Mouse (Mus musculus): Measurements from ENCODE around the gene Exd1. TPM values are rescaled to one million over a fixed set of nuclear protein-coding genes. Genes with fewer than 3 reads are reported as not detected.
A peak's percentile ranks its signal among the peaks of the same experiment; 100 is the strongest.

Gene Exd1
- total and polyA plus RNA-seq, 2 experiments from 2014 or later = 0.73 to 0.81 TPM

DNA sequence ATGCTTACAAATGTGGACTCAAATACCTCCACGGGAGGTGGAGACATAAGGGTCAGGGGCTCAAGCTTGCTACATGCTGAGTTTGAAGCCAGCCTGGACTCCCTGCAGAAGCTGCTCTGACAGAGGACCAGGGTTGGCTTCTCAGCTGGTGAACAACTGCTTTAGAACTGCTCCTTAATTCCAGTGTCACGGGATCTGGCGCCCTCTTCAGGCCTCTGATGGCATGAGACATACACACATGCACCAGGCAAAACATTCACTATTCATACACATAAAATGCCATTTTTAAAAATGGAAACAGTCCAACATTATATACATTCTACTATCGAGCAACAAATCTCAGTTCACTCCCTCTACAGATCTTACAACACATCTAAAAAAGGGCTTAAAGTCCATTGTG is 40.0 kb upstream of the Exd1 start:
- H3K9me3 ChIP-seq (ENCODE audit: low read length) = no peaks in the 10 kb centered on the region
- ATAC-seq (no peak), DNase-seq (peak; percentile 53)
- TF ChIP-seq CTCF (IDR thresholded peaks at IDR 0.05; ENCODE audit: low read depth) = peak; percentile 64
- H3K4me3 ChIP-seq (ENCODE audit: low read depth, low read length) = no peak overlapping the region
- no peak overlapping the region for H3K9ac ChIP-seq
- no peaks in the 10 kb centered on the region for H3K27me3 ChIP-seq (ENCODE audit: insufficient read depth, low read length)
- no peak overlapping the region for H3K27ac ChIP-seq (ENCODE audit: low read depth, low read length)
- no peak overlapping the region for H3K4me2 ChIP-seq (ENCODE audit: low read depth)
- H3K4me1 ChIP-seq (ENCODE audit: insufficient read depth) = no peaks in the 10 kb centered on the region
- WGBS = 13% methylated on average over 4 of the region's 4 CpGs
- H3K36me3 ChIP-seq (ENCODE audit: insufficient read depth) = peaks cover 6% of the 10 kb centered on the region; the same call in 1 of the 2 replicates

- TF ChIP-seq CTCF (IDR thresholded peaks at IDR 0.05; ENCODE audit: low read depth) = no peak
- Histone ChIP-seq H3K36me3 (ENCODE audit: insufficient read depth) (peaks cover 15% of the 10 kb centered on the region), H3K9me3 (ENCODE audit: low read length) (no peaks in the 10 kb centered on the region), H3K27me3 (ENCODE audit: insufficient read depth, low read length) (no peaks in the 10 kb centered on the region), H3K4me1 (ENCODE audit: insufficient read depth) (no peaks in the 10 kb centered on the region), H3K9ac (no peak overlapping the region), H3K27ac (ENCODE audit: low read depth, low read length) (no peak overlapping the region), H3K4me2 (ENCODE audit: low read depth) (no peak overlapping the region), H3K4me3 (ENCODE audit: low read depth, low read length) (no peak overlapping the region)
- 91% methylated on average over 8 of the region's 8 CpGs for WGBS
- ATAC-seq (no peak), DNase-seq (no peak)
These were observed 36.9 kb upstream of the Exd1 start for GRCm38 (mm10) chr2:119584282-119584681.

DNA sequence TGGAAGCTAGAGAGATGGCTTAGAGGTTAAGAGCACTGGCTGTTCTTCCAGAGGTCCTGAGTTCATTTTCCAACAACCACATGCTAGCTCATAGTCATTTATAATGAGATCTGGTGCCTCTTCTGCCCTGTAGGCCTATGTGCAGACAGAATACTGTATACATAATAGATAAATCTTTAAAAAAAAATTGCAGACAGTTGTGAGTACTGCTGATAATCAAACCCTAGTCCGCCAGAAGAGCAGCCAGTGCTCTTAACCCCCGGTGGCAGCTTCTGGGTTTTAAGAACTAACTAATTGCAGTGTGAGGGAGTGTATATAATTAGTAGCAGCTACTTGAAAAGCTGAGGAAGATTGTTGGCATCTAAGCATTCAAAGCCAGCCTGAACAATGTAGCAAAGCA is 36.0 kb upstream of the Exd1 start:
- Histone ChIP-seq H3K9ac (no peak overlapping the region), H3K27ac (ENCODE audit: low read depth, low read length) (no peak overlapping the region), H3K4me1 (ENCODE audit: insufficient read depth) (no peaks in the 10 kb centered on the region), H3K27me3 (ENCODE audit: insufficient read depth, low read length) (no peaks in the 10 kb centered on the region), H3K4me2 (ENCODE audit: low read depth) (no peak overlapping the region), H3K36me3 (ENCODE audit: insufficient read depth) (peaks cover 15% of the 10 kb centered on the region), H3K4me3 (ENCODE audit: low read depth, low read length) (no peak overlapping the region), H3K9me3 (ENCODE audit: low read length) (no peaks in the 10 kb centered on the region)
- ATAC-seq (no peak), DNase-seq (no peak)
- WGBS = 33% methylated on average over 2 of the region's 2 CpGs
- TF ChIP-seq CTCF (IDR thresholded peaks at IDR 0.05; ENCODE audit: low read depth) = no peak

GRCm38 (mm10) chr2:119581571-119581970 is 34.1 kb upstream of the Exd1 start:
- WGBS = 93% methylated on average over 3 of the region's 3 CpGs
- TF ChIP-seq CTCF (IDR thresholded peaks at IDR 0.05; ENCODE audit: low read depth) = no peak
- Histone ChIP-seq H3K4me3 (ENCODE audit: low read depth, low read length) (no peak overlapping the region), H3K9me3 (ENCODE audit: low read length) (no peaks in the 10 kb centered on the region), H3K9ac (no peak overlapping the region), H3K4me2 (ENCODE audit: low read depth) (no peak overlapping the region), H3K4me1 (ENCODE audit: insufficient read depth) (no peaks in the 10 kb centered on the region), H3K27ac (ENCODE audit: low read depth, low read length) (no peak overlapping the region), H3K27me3 (ENCODE audit: insufficient read depth, low read length) (no peaks in the 10 kb centered on the region), H3K36me3 (ENCODE audit: insufficient read depth) (peaks cover 15% of the 10 kb centered on the region)
- ATAC-seq (no peak), DNase-seq (no peak)

DNA sequence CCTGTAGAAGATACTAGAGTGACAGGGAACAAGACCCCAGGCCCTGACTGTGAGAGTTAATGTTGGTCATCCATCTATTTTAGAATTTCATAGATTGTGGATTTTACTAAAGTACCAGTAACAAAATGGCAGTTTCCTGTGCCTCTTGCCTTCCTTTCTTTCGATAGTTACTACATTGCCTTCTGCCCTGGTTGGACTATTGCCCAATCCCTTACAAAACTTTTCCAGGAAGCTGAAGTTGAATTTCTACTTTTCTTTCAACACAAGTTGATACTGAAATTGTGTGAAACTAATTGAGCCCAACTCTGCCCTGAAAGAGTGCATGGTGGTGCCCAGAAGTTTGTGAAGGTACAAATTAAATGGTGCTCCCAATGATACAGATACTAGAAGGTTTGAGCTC is 25.0 kb upstream of the Exd1 start:
- Histone ChIP-seq H3K4me1 (ENCODE audit: insufficient read depth) (no peaks in the 10 kb centered on the region), H3K27me3 (ENCODE audit: insufficient read depth, low read length) (no peaks in the 10 kb centered on the region), H3K27ac (ENCODE audit: low read depth, low read length) (no peak overlapping the region), H3K9me3 (ENCODE audit: low read length) (no peaks in the 10 kb centered on the region), H3K9ac (no peak overlapping the region), H3K4me2 (ENCODE audit: low read depth) (no peak overlapping the region), H3K36me3 (ENCODE audit: insufficient read depth) (peaks cover 25% of the 10 kb centered on the region), H3K4me3 (ENCODE audit: low read depth, low read length) (no peak overlapping the region)
- no peak for TF ChIP-seq CTCF (IDR thresholded peaks at IDR 0.05; ENCODE audit: low read depth)
- no peak for DNase-seq
- no peak for ATAC-seq
- WGBS = 94% methylated on average over 1 of the region's 1 CpGs

DNA sequence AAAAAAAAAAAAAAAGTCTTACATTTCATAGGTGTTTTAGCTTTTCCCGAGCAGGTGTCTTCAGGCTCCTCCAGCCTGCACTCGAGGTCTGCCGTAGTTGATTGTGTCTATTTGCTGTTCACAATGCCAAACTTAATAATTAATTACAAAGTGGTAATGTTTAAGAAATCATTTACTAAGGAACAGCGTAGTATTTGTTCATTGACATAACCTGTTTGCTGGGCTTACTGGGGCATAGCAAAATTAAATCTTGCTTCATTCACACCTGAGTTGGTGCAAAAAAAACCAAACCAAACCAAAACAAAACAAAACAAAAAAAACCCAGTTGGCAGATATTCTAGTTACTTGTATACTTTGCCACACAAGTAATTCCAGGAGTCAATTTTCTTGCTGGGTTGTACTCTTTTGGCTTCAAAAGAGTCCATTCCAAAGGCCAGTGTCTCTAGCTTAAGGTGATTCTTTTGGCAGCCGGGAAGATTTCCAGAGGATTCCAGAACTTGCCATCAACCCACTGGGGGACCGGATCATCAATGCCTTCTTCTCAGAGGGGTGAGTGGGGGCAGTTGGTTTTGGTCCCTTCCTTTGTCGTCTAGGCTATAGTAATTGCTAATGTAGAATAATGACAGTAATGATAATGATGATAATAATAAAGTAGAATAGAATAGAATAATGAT is 18.9 kb upstream of the Exd1 start:
- Histone ChIP-seq H3K27ac (ENCODE audit: low read depth, low read length) (no peak overlapping the region), H3K4me2 (ENCODE audit: low read depth) (no peak overlapping the region), H3K9ac (no peak overlapping the region), H3K4me1 (ENCODE audit: insufficient read depth) (no peaks in the 10 kb centered on the region), H3K27me3 (ENCODE audit: insufficient read depth, low read length) (no peaks in the 10 kb centered on the region), H3K4me3 (ENCODE audit: low read depth, low read length) (no peak overlapping the region), H3K36me3 (ENCODE audit: insufficient read depth) (peaks cover 28% of the 10 kb centered on the region), H3K9me3 (ENCODE audit: low read length) (no peaks in the 10 kb centered on the region)
- TF ChIP-seq CTCF (IDR thresholded peaks at IDR 0.05; ENCODE audit: low read depth) = no peak
- no peak for ATAC-seq
- no peak for DNase-seq
- WGBS = 84% methylated on average over 7 of the region's 7 CpGs

DNA sequence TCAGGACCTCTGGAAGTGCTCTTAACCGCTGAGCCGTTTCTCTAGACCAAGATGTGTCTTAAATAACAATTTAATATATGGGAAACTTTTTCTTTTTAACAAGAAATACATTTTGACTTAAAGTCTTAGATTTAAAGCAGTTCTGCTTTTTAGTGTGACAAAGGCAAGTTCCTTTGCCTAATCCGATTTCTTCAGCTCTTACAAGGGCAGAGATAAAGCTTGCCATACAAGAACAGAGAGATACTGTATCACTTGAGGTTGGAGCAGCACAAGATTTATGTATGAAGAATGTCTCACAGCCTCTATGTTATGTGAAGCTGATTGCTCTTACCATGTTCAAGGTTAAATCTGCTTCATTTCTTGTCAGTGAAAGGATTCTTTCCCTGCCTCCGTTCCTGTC is 17.9 kb upstream of the Exd1 start:
- H3K4me2 ChIP-seq (ENCODE audit: low read depth) = no peak overlapping the region
- no peaks in the 10 kb centered on the region for H3K4me1 ChIP-seq (ENCODE audit: insufficient read depth)
- H3K9ac ChIP-seq = no peak overlapping the region
- peaks cover 28% of the 10 kb centered on the region for H3K36me3 ChIP-seq (ENCODE audit: insufficient read depth)
- WGBS = 86% methylated on average over 4 of the region's 4 CpGs
- H3K9me3 ChIP-seq (ENCODE audit: low read length) = no peaks in the 10 kb centered on the region
- ATAC-seq (no peak), DNase-seq (no peak)
- no peak for TF ChIP-seq CTCF (IDR thresholded peaks at IDR 0.05; ENCODE audit: low read depth)
- H3K4me3 ChIP-seq (ENCODE audit: low read depth, low read length) = no peak overlapping the region
- no peak overlapping the region for H3K27ac ChIP-seq (ENCODE audit: low read depth, low read length)
- no peaks in the 10 kb centered on the region for H3K27me3 ChIP-seq (ENCODE audit: insufficient read depth, low read length)

Measured in forebrain, postnatal 0 days (tissue).